Mouse (Mus musculus) stomach, embryonic 15.5 days (tissue): ENCODE data around the gene Slc4a2. TPM values are rescaled to one million over a fixed set of nuclear protein-coding genes. Genes with fewer than 3 reads are reported as not detected.
A peak's percentile ranks its signal among the peaks of the same experiment; 100 is the strongest.

ENCODE experiments used
- ATAC-seq: fragments of 200-750 bp; cut with Nextera tagmentation; 2 replicates; pipeline ENCODE4 v1.8.0; 2017; ENCODE audit warnings: low read depth, moderate number of reproducible peaks, moderate TSS enrichment; ENCODE audit not compliant: insufficient read depth, low FRiP score
- H3K27ac ChIP-seq: fragments of 300-500 bp; sonication (generic); 2 replicates; pipeline ENCODE4 v1.5.1; 2015; ENCODE audit warnings: mild to moderate bottlenecking, inconsistent platforms
- H3K27me3 ChIP-seq: fragments of 300-500 bp; sonication (generic); replicated peaks from 2 replicates; pipeline ENCODE4 v1.6.1; 2015; ENCODE audit warnings: inconsistent platforms
- H3K36me3 ChIP-seq: fragments of 300-500 bp; sonication (generic); 2 replicates; pipeline ENCODE4 v1.6.1; 2015; ENCODE audit warnings: inconsistent platforms
- H3K4me1 ChIP-seq: fragments of 300-500 bp; sonication (generic); 2 replicates; pipeline ENCODE4 v1.6.1; 2015; ENCODE audit warnings: inconsistent platforms
- H3K4me2 ChIP-seq: fragments of 300-500 bp; sonication (generic); 2 replicates; pipeline ENCODE4 v1.6.1; 2015; ENCODE audit warnings: mild to moderate bottlenecking, inconsistent platforms
- H3K4me3 ChIP-seq: fragments of 300-500 bp; sonication (generic); replicated peaks from 2 replicates; pipeline ENCODE4 v1.5.1; 2015; ENCODE audit warnings: inconsistent platforms
- H3K9ac ChIP-seq: fragments of 300-500 bp; sonication (generic); 2 replicates; pipeline ENCODE4 v1.6.1; 2015; ENCODE audit warnings: inconsistent platforms
- H3K9me3 ChIP-seq: fragments of 300-500 bp; sonication (generic); 2 replicates; pipeline ENCODE4 v1.6.1; 2016; ENCODE audit warnings: inconsistent platforms
- WGBS: fragments of 180-500 bp; shearing (Covaris S2); methylation state at CpG from one replicate; pipeline ENCODE4 v1.1.7; 2015; 5-methylcytosine and 5-hydroxymethylcytosine counted together
- polyA plus RNA-seq: library from polyadenylated mRNA; unstranded; fragments of >200 nt; fragmentation: Nextera tagmentation; extraction: Ambion mirVana; gene quantifications from 2 replicates; pipeline ENCODE4 v1.2.1, GENCODE M21; 2015

Slc4a2 gene
- polyA plus RNA-seq, 1 experiment from 2014 or later: 38.8 TPM

DNA sequence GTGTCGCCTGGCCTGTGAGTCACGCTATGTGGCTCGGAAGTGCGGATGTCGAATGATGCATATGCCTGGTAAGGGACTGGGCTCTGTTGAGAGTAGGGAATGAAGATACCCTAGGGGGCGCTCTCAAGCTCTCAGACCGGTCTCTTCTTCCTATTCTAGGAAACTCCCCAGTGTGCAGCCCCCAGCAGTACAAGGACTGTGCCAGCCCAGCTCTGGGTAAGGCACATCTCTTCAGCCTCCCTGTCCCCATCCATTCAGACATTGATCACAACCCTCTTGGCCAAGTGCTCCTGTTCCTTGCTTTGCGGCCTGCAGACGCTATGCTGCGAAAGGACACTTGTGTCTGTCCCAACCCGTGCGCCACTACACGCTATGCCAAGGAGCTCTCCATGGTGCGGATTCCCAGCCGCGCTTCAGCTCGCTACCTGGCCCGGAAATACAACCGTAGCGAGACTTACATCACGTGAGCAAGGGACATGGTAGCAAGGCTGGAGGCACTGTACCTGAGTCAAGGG lies 7.4 kb upstream of the Slc4a2 start:
- Histone ChIP-seq H3K4me2 (peak overlapping the region; percentile 33; the same call in 1 of the 2 replicates), H3K9me3 (no peaks in the 10 kb centered on the region), H3K27me3 (no peaks in the 10 kb centered on the region), H3K4me3 (no peak overlapping the region), H3K9ac (no peak overlapping the region), H3K36me3 (peaks cover 12% of the 10 kb centered on the region), H3K4me1 (peaks cover 8% of the 10 kb centered on the region), H3K27ac (no peak overlapping the region)
- 3% methylated on average over 21 of the region's 21 CpGs for WGBS
- ATAC-seq: peak; percentile 32

DNA sequence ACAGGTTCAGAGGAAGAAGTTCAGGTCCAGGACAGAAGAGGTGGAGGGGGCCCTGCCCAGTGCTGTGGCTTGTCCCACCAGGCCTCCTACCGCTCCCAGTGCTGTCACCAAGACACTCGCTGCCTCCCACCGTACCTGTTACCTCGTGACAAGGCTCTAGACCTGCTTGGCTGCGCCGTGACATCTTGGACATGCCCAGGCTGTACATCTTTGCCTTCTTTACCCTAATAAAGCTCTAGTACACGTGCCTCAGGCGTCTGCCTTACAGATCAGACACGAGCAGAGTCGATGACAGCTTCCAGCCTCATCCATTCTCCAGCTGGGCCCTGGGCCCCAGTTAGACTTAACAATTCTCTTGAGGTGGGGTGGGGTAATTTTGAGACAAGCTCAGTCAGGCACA lies 6.0 kb upstream of the Slc4a2 start:
- peaks cover 13% of the 10 kb centered on the region for H3K36me3 ChIP-seq
- WGBS: 90% methylated on average over 10 of the region's 10 CpGs
- H3K27me3 ChIP-seq: no peaks in the 10 kb centered on the region
- H3K4me3 ChIP-seq: no peak overlapping the region
- H3K27ac ChIP-seq: no peak overlapping the region
- no peak overlapping the region for H3K9ac ChIP-seq
- no peaks in the 10 kb centered on the region for H3K9me3 ChIP-seq
- no peak overlapping the region for H3K4me2 ChIP-seq
- H3K4me1 ChIP-seq: peaks cover 12% of the 10 kb centered on the region
- ATAC-seq: no peak

DNA sequence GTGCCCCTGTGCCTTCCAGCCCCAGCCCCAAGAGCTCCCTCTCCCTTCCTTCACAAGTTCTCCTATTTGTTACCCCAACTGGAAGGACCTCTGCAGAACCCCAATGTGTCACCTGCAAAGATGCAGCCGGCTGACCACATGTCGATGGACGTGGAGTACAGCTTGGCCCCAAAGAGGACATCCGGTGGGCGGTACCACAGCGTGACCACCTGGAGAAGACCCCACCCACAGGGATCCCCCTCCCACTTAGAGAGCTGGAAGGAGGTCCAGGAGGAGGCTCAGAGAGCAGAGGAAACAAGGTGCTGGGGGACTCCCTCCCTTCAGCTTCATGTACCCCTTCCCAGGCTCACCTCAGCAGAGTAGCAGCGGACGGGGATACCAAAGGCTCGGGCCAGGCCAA lies 3.3 kb upstream of the Slc4a2 start:
- Histone ChIP-seq H3K9ac (no peak overlapping the region), H3K4me2 (no peak overlapping the region), H3K4me3 (no peak overlapping the region), H3K4me1 (peaks cover 17% of the 10 kb centered on the region), H3K27ac (no peak overlapping the region), H3K36me3 (peaks cover 13% of the 10 kb centered on the region), H3K9me3 (no peaks in the 10 kb centered on the region), H3K27me3 (no peaks in the 10 kb centered on the region)
- 83% methylated on average over 9 of the region's 9 CpGs for WGBS
- no peak for ATAC-seq

DNA sequence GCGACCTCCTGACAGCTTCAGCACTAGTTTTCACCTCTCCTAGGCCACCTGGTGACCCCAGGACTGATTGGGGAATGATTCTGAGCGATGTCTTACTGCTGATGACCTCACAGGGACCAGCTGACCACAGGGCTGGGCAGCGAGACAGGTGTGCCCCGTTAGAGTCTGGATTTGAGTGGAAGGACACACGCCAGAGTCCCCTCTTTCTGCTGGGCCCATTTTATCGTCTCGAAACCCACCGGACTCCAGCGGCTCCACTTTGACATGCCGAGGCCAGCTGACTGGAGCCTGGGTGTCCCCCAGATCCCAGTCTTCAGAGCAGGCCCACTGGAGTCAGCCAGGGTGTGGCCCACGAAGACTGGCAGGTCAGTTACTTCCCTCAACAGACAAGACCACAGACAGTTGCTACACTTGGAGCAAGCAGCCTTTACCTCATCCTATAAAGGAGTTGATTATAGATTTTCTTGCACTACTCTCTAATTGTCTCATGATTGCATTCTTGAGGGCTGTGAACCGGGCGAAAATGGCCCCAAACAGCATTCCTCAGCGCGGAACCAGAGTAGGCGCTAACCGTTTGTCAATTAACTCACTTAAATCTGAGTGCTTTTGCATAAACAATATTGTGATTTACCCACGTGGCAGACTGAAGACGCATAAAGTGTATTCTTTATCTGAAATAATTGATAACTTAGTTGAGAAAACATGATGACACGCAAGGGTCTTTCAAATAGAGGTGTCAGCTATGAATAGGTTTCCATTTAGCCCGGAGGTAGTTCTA lies 556 bp downstream of the Slc4a2 start:
- Histone ChIP-seq H3K9ac (peak overlapping the region; percentile 47), H3K9me3 (no peaks in the 10 kb centered on the region), H3K27me3 (no peaks in the 10 kb centered on the region), H3K4me1 (peaks cover 47% of the 10 kb centered on the region), H3K4me2 (peak overlapping the region; percentile 93), H3K27ac (peak overlapping the region; percentile 97), H3K36me3 (peaks cover 12% of the 10 kb centered on the region), H3K4me3 (peak overlapping the region; percentile 65)
- WGBS: 8% methylated on average over 21 of the region's 21 CpGs
- no peak for ATAC-seq

DNA sequence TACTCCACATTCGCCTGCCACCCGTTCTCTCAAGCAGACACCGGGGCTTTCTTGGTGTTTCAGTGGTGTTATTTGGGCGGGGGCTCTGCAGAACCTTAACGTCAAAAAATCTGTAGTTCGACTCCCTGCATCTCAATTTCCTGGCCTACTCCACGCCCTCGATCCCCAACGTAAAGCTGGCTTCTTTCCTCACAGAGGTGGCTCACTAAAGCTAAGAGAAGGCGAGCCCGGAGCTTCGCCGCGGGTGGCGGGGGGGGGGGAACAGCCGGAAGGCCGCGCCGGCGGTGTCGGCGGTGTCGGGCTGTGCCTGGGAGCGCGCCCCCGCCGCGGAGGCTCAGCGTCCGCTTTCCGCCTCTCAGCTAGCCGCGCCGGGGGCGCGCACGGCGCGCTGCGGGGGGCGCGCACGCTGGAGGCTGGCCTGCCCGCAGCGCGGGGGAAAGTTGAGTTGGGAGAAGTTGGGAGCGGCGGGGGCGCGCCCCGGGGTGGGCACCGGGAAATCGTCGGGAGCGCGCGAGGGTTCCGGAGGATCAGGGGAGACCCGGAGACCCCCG lies 1.3 kb downstream of the Slc4a2 start:
- Histone ChIP-seq H3K4me1 (peaks cover 50% of the 10 kb centered on the region), H3K27ac (peak overlapping the region; percentile 97), H3K36me3 (peaks cover 12% of the 10 kb centered on the region; the same call in 1 of the 2 replicates), H3K9me3 (no peaks in the 10 kb centered on the region), H3K9ac (peak overlapping the region; percentile 53; the same call in 1 of the 2 replicates), H3K4me3 (peak overlapping the region; percentile 65), H3K4me2 (peak overlapping the region; percentile 93), H3K27me3 (no peaks in the 10 kb centered on the region)
- 2% methylated on average over 55 of the region's 60 CpGs for WGBS
- peak; percentile 15; the same call in 1 of the 2 replicates for ATAC-seq

DNA sequence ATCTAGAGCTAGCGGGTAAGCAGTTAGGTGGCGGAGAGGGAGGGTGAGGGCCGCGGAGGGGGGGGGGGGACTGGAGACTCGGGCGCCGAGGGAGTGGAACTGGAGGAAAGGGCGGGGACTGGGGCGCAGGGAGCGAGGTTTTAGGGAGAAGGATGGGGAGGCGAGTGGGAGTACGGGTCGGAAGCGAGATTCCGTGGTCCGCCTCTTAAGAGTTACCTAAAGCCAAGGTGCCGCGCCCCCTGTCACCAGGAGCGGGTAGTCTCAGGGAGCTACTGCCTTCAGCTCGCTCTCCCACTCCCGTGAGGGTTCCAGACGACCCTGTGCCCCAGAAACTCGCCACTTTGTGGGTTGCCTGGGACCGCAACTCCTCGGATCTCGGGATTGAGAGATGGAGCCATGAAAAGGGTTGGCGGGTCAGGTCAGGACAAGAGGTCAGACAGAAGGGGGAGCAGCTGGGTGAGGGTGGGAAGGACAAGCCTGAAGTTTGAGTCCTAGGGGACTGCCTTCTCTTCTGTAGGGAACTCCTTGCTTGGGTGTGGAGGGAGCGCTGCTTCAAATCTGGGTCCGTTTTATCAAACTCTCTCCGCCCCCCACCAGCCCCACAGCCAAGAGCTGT lies 1.9 kb downstream of the Slc4a2 start:
- no peak for ATAC-seq
- peak overlapping the region; percentile 93 for H3K4me2 ChIP-seq

DNA sequence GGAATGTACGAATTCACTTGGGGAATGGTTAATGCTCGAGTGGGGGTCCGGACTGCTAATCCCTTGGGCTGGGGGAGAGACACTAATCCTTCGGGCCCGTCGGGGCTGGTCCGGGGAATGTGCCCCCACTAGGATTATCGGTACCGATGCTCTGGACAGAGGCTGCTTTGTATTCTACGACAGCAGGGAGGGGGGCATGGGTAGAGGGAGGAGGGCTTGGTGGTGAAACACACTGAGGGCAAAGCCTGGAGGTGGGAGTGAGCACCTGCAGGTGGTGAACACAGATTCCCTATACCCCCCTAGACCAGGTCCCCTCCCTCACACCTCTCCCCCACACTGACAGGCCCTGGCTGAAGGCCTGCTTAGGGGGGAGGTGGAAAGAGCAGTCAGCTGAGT lies 2.4 kb downstream of the Slc4a2 start:
- ATAC-seq: no peak
- peaks cover 20% of the 10 kb centered on the region for H3K36me3 ChIP-seq
- WGBS: 1% methylated on average over 10 of the region's 10 CpGs
- peak overlapping the region; percentile 65 for H3K4me3 ChIP-seq
- H3K9me3 ChIP-seq: no peaks in the 10 kb centered on the region
- H3K9ac ChIP-seq: peak overlapping the region; percentile 53; the same call in 1 of the 2 replicates
- peak overlapping the region; percentile 97 for H3K27ac ChIP-seq
- H3K27me3 ChIP-seq: no peaks in the 10 kb centered on the region
- peaks cover 50% of the 10 kb centered on the region for H3K4me1 ChIP-seq
- peak overlapping the region; percentile 93 for H3K4me2 ChIP-seq

More for the DNA sequence above, 1.9 kb downstream of the Slc4a2 start:
- Histone ChIP-seq H3K27ac (peak overlapping the region; percentile 97), H3K4me3 (peak overlapping the region; percentile 65), H3K9ac (peak overlapping the region; percentile 53), H3K9me3 (no peaks in the 10 kb centered on the region), H3K4me1 (peaks cover 50% of the 10 kb centered on the region), H3K27me3 (no peaks in the 10 kb centered on the region), H3K36me3 (peaks cover 15% of the 10 kb centered on the region; the same call in 1 of the 2 replicates)
- WGBS: under 1% methylated on average over 29 of the region's 30 CpGs

DNA sequence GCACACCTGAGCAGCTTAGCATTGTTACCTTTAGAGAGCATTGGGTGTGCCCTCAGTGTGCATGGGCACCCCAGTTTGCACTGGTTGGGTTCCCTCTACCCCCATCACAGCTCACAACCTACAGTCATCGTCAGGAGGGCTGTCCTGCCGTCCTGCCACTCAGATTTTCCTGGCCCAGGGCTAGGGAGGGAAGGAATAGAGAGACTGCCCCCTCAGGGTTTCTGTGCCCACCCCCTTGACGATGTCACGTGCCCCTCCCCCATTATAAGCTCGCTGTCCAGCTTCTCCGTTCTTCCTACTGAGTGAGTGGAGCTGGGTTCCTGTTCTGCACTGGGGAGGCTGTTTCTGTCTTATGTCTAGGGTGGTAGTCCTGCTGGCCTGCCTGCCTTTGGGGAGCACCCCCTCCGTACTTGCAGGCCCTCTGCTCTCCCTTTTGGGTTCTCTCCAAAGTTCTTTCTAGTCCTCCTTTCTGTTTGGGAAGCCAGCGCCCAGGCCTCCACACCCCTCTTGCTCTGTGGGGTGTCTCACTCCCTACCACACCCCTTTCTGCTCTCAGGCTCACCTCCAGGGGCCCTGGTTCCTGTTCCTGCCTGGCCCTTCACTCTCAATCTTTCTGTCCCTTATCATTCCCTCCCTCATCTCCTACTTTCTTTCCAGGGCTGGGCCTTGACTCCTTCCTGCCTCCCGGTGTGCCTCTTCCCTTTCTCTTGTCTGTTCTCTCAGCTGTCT lies 3.1 kb downstream of the Slc4a2 start:
- 17% methylated on average over 9 of the region's 9 CpGs for WGBS
- ATAC-seq: no peak
- H3K4me2 ChIP-seq: peak overlapping the region; percentile 93

DNA sequence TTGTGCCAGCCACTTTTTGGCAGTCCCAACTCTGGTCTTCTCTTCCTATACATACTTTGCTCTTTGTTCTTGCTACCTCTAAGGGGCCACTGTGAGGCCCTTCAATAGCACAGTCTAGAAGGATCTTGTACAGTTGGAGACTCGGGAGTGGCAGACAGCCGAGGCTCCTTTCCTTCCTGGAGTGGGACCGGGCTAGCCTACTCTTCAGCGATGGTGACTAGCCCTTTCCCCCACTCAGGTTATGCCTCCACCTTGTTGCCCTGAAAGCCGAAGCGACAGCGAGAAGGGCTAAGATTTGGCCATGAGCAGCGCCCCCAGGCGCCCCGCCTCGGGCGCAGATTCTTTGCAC lies 3.6 kb downstream of the Slc4a2 start:
- no peaks in the 10 kb centered on the region for H3K27me3 ChIP-seq
- peak overlapping the region; percentile 74 for H3K27ac ChIP-seq
- 26% methylated on average over 12 of the region's 12 CpGs for WGBS
- peak overlapping the region; percentile 65 for H3K4me3 ChIP-seq
- ATAC-seq: no peak
- H3K4me2 ChIP-seq: peak overlapping the region; percentile 93
- peaks cover 27% of the 10 kb centered on the region for H3K36me3 ChIP-seq
- no peak overlapping the region for H3K9ac ChIP-seq
- H3K9me3 ChIP-seq: no peaks in the 10 kb centered on the region
- H3K4me1 ChIP-seq: peaks cover 48% of the 10 kb centered on the region

More for the DNA sequence above, 3.1 kb downstream of the Slc4a2 start:
- peaks cover 22% of the 10 kb centered on the region for H3K36me3 ChIP-seq
- H3K9me3 ChIP-seq: no peaks in the 10 kb centered on the region
- H3K27me3 ChIP-seq: no peaks in the 10 kb centered on the region
- no peak overlapping the region for H3K9ac ChIP-seq
- peak overlapping the region; percentile 74 for H3K27ac ChIP-seq
- peak overlapping the region; percentile 65 for H3K4me3 ChIP-seq
- peaks cover 50% of the 10 kb centered on the region for H3K4me1 ChIP-seq

DNA sequence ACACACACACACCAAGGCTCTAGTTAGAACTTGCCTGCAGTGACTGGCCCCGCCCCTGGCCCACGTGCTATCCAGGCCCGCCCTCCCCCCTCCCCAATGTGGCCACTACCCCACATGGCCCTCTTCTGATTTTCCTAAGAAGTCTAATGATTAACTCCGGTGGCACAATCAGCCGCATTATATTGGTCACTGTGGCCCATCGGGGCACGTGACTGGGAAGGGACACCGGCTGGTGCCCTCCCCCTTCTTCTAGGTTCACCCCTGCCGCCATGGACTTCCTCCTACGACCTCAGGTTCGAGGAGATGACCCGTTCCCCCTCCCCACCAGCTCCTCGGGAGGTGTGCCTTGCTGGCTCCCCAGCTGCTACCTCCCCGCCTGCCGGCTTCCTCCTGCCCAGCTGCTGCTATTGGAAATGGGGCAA lies 4.4 kb downstream of the Slc4a2 start:
- H3K4me3 ChIP-seq: peak overlapping the region; percentile 65
- H3K27ac ChIP-seq: peak overlapping the region; percentile 80
- peaks cover 41% of the 10 kb centered on the region for H3K4me1 ChIP-seq
- H3K27me3 ChIP-seq: no peaks in the 10 kb centered on the region
- 12% methylated on average over 15 of the region's 15 CpGs for WGBS
- peak; percentile 2; the same call in 1 of the 2 replicates for ATAC-seq
- H3K36me3 ChIP-seq: peaks cover 34% of the 10 kb centered on the region
- H3K9me3 ChIP-seq: no peaks in the 10 kb centered on the region
- H3K9ac ChIP-seq: no peak overlapping the region
- H3K4me2 ChIP-seq: peak overlapping the region; percentile 93

DNA sequence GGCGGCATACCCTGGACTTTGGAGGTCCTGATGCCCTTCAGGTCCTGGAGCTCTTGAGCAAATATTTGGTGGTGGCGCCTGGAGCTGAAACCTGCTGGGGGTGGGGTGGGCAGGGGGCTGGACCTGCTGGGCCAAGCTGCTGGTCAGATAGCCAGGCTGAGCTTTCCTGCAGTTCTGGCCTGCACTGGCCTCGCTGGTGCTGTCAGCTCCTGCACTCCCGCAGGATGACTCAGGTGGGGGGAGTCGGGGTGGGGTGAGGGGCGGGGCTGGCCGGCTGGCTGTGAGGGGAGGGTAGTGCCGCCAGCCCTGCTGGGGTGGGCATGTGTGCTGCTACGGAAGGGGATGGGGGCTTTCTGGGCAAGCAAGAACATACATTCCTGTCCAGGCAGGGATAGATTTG lies 5.0 kb downstream of the Slc4a2 start:
- Histone ChIP-seq H3K9ac (no peak overlapping the region), H3K4me1 (peaks cover 41% of the 10 kb centered on the region), H3K9me3 (no peaks in the 10 kb centered on the region), H3K4me3 (peak overlapping the region; percentile 29), H3K4me2 (peak overlapping the region; percentile 93), H3K27me3 (no peaks in the 10 kb centered on the region), H3K36me3 (peaks cover 40% of the 10 kb centered on the region), H3K27ac (peak overlapping the region; percentile 80)
- ATAC-seq: no peak
- WGBS: 18% methylated on average over 9 of the region's 9 CpGs
